Mouse (Mus musculus): Measurements from ENCODE around the gene Fcnb. TPM values are rescaled to one million over a fixed set of nuclear protein-coding genes. Genes with fewer than 3 reads are reported as not detected.

Fcnb gene
- polyA plus RNA-seq, 1 experiment from 2014 or later: not detected

DNA sequence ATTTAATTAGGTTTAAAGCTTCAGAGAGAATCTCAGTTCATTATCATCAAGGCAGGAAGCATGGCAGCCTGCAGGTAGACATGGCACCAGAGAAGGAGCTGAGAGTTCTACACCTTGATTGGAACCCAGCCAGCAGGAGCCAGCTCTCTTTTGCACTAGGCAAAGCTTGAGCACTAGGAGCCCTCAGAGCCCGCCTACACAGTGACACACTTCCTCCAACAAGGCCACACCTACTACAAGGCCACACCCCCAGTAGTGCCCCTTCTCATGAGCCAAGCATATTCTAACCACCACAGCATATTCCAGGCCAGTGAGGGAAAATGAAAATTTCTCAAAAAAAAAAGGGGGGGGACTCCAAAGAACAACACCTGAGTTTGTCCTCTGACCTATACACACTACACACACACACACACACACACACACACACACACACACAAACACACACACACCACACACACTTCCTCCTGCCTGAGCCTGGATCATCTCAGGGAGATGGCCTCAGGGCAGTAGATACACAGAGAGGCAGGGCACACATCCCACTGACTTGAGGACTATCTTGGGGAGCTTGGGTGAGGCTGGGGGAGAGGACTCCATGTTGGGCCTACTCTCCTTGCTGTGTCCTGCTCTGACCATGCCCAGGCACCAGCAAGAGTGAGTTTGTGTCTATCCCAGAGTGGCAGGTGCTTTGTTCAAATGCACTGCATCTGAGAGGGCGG lies 16.7 kb downstream of the Fcnb start:
- Histone ChIP-seq H3K36me3 (no peaks in the 10 kb centered on the region), H3K4me2 (no peak overlapping the region), H3K27me3 (no peaks in the 10 kb centered on the region), H3K4me3 (no peak overlapping the region), H3K9ac (no peak overlapping the region), H3K27ac (replicated peaks) (peak overlapping the region; percentile 53; the same call in 1 of the 2 replicates), H3K9me3 (no peaks in the 10 kb centered on the region), H3K4me1 (replicated peaks) (peaks cover 14% of the 10 kb centered on the region)
- ATAC-seq (ENCODE audit: low FRiP score, low read depth): no peak
- 59% methylated on average over 2 of the region's 2 CpGs for WGBS

DNA sequence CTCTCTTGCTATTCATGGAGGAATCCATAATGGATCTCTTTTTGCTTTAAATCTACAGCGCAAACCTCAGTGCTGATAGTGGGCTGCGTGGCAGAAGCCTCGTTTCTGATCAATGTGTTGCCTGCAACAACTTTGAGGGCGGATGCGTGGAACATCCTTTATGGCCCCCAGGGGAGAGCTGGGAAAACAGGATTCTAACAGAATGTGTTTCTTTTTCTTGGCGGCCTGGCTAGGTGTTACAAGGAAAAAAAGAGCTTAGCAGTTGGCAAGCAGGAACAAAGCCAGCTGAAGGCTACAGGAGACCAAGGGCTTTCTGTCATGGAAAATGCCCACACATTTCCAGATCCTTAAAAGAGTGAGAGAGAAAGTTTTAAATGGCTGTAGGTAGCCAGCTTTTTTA lies 17.5 kb downstream of the Fcnb start:
- H3K27me3 ChIP-seq: no peaks in the 10 kb centered on the region
- H3K4me2 ChIP-seq: no peak overlapping the region
- H3K4me3 ChIP-seq: no peak overlapping the region
- H3K4me1 ChIP-seq (replicated peaks): peaks cover 14% of the 10 kb centered on the region
- WGBS: 44% methylated on average over 6 of the region's 6 CpGs
- peak overlapping the region; percentile 53 for H3K27ac ChIP-seq (replicated peaks)
- H3K9me3 ChIP-seq: no peaks in the 10 kb centered on the region
- no peaks in the 10 kb centered on the region for H3K36me3 ChIP-seq
- H3K9ac ChIP-seq: no peak overlapping the region
- no peak for ATAC-seq (ENCODE audit: low FRiP score, low read depth)

DNA sequence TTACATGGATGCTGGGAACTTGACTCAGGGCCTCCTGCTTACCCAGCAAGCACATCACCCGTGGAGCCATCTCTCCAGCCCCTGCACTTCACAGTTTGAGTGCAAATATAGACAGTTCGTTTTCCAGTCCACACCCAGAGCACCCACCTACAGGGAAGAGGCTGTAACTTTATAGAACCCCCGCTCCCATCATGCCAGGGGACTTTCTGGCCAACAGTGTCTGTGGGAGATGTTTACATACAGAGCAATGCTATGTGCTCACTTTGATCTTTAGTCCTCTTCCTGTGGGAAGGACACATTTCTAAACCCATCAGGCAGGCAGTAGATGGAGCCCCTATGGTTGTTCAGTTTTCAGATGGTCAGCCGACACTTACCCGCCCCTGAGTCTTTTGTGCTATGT lies 18.0 kb downstream of the Fcnb start:
- H3K27ac ChIP-seq (replicated peaks): no peak overlapping the region
- peaks cover 14% of the 10 kb centered on the region for H3K4me1 ChIP-seq (replicated peaks)
- no peaks in the 10 kb centered on the region for H3K9me3 ChIP-seq
- no peak overlapping the region for H3K4me3 ChIP-seq
- H3K9ac ChIP-seq: no peak overlapping the region
- H3K27me3 ChIP-seq: no peaks in the 10 kb centered on the region
- no peak overlapping the region for H3K4me2 ChIP-seq
- no peak for ATAC-seq (ENCODE audit: low FRiP score, low read depth)
- 82% methylated on average over 5 of the region's 5 CpGs for WGBS
- no peaks in the 10 kb centered on the region for H3K36me3 ChIP-seq

DNA sequence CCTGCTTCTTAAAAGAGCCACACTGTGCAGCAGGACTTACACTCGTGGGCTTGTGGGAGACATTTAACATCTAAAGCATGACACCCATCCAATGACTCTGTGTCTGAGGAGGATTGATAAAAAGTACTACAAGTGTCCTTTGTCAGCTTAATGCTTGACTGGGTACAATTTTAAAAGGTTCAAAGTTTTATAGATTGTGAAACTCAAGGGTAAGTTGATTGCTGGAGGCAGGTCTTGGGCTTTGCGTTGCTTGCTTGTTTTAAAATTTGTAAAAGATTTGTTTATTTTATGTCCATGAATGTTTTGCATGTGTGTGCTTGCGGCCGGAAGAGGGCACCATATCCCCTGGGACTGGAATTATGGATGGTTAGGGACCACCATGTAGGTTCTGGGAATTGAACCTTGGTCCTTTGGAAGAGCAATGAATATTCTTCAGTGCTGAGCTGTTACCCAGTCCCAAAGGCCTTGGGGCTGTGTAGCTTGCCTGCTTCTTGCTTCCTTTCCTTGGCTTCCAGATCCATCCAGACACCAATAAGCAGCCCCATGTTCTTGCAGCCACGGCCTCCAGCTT lies 19.5 kb downstream of the Fcnb start:
- ATAC-seq (ENCODE audit: low FRiP score, low read depth): no peak
- H3K9ac ChIP-seq: no peak overlapping the region
- H3K4me1 ChIP-seq (replicated peaks): peaks cover 14% of the 10 kb centered on the region
- H3K9me3 ChIP-seq: no peaks in the 10 kb centered on the region
- no peaks in the 10 kb centered on the region for H3K36me3 ChIP-seq
- H3K4me2 ChIP-seq: no peak overlapping the region
- no peaks in the 10 kb centered on the region for H3K27me3 ChIP-seq
- 91% methylated on average over 5 of the region's 5 CpGs for WGBS
- H3K27ac ChIP-seq (replicated peaks): no peak overlapping the region
- no peak overlapping the region for H3K4me3 ChIP-seq

DNA sequence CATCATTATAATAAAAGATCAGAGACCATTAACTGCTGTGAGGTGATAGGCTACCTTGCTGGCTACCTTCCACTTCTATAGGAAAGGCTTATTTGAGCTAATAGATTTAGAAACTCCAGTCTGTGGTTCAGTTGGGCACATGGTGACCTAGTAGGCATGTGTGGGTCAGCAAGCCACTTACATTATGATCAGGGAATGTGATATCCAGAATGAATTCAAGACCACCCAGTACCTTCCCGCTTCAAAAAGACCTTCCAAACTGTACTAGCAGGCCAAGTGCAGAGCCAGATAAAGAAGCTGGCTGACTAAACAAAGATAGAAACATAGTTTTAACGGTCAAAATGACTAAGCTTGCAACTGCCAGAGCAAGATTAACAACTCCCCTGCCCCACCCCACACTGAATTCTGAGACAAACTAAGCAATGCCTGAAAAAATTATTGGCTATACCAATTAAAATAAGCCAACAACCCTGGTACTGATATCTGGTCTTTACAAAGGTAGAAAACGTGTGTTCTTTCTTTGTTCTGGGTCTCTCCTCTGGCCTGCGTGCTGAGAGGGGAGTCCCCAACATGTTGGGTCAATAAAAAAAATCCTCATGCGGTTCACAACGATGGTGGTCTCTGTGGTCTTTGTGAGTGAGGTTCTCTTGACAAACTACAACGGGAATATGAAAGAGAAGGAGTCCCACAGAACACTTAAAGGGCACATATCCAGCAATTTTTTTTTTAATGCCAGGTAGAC lies 20.2 kb downstream of the Fcnb start:
- no peaks in the 10 kb centered on the region for H3K27me3 ChIP-seq
- H3K4me2 ChIP-seq: no peak overlapping the region
- H3K9me3 ChIP-seq: no peaks in the 10 kb centered on the region
- no peak overlapping the region for H3K9ac ChIP-seq
- WGBS: 87% methylated on average over 7 of the region's 7 CpGs
- H3K4me1 ChIP-seq (replicated peaks): peaks cover 14% of the 10 kb centered on the region
- no peak overlapping the region for H3K27ac ChIP-seq (replicated peaks)
- no peak overlapping the region for H3K4me3 ChIP-seq
- no peaks in the 10 kb centered on the region for H3K36me3 ChIP-seq
- ATAC-seq (ENCODE audit: low FRiP score, low read depth): no peak

DNA sequence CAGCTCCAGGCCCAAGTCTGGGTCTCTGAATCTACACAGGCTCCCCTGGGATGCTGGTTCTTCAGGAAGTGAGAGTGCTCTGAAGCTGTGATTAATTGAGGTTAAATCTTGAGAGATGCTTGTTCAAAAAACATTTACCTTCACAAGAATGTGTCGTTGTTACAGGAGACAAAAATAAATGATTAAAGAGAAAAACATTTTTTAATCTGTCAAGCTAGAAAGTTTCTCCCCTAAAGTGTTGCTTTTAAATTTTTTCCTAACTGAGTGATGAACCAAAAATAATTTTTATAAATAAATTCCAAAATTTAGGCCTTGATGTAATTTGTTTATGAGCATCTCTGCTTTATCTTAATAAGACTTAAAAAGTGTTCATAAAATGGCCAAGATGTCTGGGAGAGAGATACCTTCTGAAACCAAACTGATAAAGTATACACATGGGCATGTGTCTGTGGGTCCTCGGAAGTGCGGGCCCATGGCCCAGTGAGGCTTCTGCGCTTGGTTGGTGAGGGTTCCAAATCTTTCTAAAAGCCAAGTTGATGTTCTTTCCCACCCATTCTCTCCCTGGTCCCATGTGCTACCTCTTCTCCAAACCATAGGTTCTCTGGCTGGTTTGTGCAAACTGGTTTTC lies 20.9 kb downstream of the Fcnb start:
- no peak for ATAC-seq (ENCODE audit: low FRiP score, low read depth)
- H3K9ac ChIP-seq: no peak overlapping the region
- no peaks in the 10 kb centered on the region for H3K9me3 ChIP-seq
- peaks cover 11% of the 10 kb centered on the region for H3K4me1 ChIP-seq (replicated peaks)
- 88% methylated on average over 4 of the region's 4 CpGs for WGBS
- H3K27ac ChIP-seq (replicated peaks): no peak overlapping the region
- H3K27me3 ChIP-seq: no peaks in the 10 kb centered on the region
- no peak overlapping the region for H3K4me2 ChIP-seq
- H3K4me3 ChIP-seq: no peak overlapping the region
- no peaks in the 10 kb centered on the region for H3K36me3 ChIP-seq

DNA sequence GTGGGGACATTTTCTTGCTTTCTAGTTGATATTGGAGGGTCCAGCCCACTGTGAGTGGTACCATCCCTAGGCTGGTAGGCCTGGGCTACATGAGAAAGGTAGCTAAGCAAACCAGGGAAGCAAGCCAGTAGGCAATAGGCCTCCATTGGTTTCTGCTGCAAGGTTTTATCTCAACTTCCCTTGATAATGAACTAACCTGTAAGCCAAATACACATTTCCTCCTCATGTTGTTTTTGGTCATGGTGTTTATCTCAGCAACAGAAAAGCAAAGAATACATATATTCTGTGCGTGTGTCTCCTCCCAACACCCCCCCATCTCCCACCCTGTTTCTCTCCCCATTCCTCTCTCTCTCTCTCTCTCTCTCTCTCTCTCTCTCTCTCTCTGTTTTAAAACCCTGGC lies 24.8 kb downstream of the Fcnb start:
- no peak overlapping the region for H3K27ac ChIP-seq (replicated peaks)
- no peaks in the 10 kb centered on the region for H3K27me3 ChIP-seq
- H3K4me3 ChIP-seq: no peak overlapping the region
- WGBS: 64% methylated on average over 1 of the region's 1 CpGs
- H3K4me1 ChIP-seq (replicated peaks): no peaks in the 10 kb centered on the region
- H3K9ac ChIP-seq: no peak overlapping the region
- H3K9me3 ChIP-seq: no peaks in the 10 kb centered on the region
- ATAC-seq (ENCODE audit: low FRiP score, low read depth): no peak
- H3K36me3 ChIP-seq: no peaks in the 10 kb centered on the region
- H3K4me2 ChIP-seq: no peak overlapping the region

DNA sequence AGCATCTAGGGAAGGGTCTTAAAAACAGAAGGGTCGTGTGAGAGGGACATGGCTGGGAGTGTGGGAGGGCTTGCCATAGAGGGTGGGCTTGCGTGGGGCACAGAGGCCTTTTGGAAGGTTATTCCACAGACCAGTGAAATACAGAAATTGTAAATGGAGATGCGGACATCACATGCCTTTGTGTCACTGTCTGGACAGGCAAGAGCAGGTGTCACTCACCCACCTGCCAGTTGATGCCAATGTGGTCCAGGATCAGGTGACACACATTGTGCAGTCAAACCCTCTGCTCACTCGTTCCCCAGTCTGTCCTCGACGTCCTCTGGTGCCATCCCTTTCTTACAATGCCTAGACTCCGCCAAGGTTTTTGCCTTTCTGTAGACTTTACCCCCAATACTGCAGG lies 37.6 kb downstream of the Fcnb start:
- 78% methylated on average over 7 of the region's 7 CpGs for WGBS
- Histone ChIP-seq H3K27ac (replicated peaks) (no peak overlapping the region), H3K9ac (no peak overlapping the region), H3K36me3 (no peaks in the 10 kb centered on the region), H3K27me3 (no peaks in the 10 kb centered on the region), H3K4me3 (no peak overlapping the region), H3K4me1 (replicated peaks) (no peaks in the 10 kb centered on the region), H3K9me3 (no peaks in the 10 kb centered on the region), H3K4me2 (no peak overlapping the region)
- no peak for ATAC-seq (ENCODE audit: low FRiP score, low read depth)

DNA sequence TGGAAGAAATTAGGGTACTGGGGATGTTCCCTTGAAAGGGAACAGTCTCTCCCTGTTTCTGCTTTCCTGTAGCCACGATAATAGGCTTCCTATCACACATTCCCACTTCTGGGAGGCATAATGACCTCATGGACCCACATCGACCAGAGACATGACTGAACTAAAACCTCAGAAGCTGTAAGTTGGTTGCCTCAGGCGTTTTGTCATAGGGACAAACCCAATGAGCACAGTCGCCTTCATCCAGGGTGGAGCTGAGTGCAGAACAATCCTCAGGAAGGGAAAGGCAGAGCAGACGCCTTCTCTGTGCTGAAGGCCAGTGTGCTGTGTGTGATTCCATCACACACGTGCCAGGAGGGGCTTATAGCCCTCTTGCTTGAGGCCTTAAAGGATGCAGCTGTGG lies 38.4 kb downstream of the Fcnb start:
- ATAC-seq (ENCODE audit: low FRiP score, low read depth): no peak
- Histone ChIP-seq H3K36me3 (no peaks in the 10 kb centered on the region), H3K9ac (no peak overlapping the region), H3K27ac (replicated peaks) (no peak overlapping the region), H3K4me2 (no peak overlapping the region), H3K4me1 (replicated peaks) (no peaks in the 10 kb centered on the region), H3K9me3 (no peaks in the 10 kb centered on the region), H3K27me3 (no peaks in the 10 kb centered on the region), H3K4me3 (no peak overlapping the region)
- 82% methylated on average over 6 of the region's 6 CpGs for WGBS

DNA sequence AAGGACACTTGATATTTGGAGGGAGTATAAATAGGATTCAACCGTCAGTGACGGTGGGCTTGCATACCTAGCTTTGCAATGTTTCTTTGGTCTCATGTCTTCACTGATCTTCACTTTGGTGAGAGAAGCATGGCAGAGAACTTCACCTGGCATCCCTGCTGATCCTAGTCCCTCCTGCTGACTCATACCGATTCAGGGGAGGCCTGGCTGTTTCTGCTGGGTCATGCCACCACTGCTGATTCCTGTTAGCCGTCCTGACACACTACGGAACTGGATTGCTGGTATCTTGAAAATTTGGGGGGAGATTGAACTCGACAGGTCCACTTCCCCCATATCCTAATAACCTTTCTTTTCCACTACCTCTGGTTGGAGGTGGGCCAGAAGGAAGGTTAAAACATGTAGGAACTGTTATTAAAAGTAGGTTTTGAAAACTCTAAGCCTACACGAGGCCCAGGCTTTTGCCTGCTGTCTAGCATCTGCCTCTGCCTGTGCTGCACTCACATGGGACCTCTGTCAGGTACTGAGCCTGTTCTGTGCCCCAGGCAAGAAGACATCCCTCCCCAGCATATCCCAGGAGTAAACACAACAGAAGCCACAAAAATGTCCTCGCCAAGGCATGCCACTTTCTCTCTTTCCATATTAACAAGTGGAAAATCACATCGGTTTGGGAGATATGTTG lies 39.6 kb downstream of the Fcnb start:
- H3K9me3 ChIP-seq: no peaks in the 10 kb centered on the region
- no peak overlapping the region for H3K4me2 ChIP-seq
- H3K4me3 ChIP-seq: no peak overlapping the region
- no peak overlapping the region for H3K9ac ChIP-seq
- no peak for ATAC-seq (ENCODE audit: low FRiP score, low read depth)
- 84% methylated on average over 9 of the region's 9 CpGs for WGBS
- no peaks in the 10 kb centered on the region for H3K27me3 ChIP-seq
- no peaks in the 10 kb centered on the region for H3K4me1 ChIP-seq (replicated peaks)
- no peaks in the 10 kb centered on the region for H3K36me3 ChIP-seq
- H3K27ac ChIP-seq (replicated peaks): no peak overlapping the region

DNA sequence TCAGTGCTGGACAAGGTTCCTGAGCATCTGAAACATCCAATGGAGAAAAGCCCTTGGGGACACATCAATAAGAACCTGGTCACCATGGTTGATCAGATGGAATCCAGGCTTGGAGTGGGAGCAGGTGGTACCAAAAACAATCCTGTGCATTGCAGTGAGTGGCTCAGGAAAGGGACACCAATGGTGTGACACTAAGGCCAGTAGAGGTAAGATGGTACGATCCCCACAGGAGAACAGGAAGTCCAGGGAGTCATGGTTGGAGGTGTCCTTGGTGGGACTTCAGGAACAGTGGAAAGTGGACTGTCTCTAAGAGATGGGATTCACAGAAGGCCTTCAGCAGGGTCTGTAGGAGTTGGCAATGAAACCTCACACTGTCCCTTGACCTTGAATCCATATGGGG lies 44.2 kb downstream of the Fcnb start:
- Histone ChIP-seq H3K27ac (replicated peaks) (no peak overlapping the region), H3K4me2 (no peak overlapping the region), H3K4me3 (no peak overlapping the region), H3K36me3 (no peaks in the 10 kb centered on the region), H3K27me3 (no peaks in the 10 kb centered on the region), H3K4me1 (replicated peaks) (peaks cover 21% of the 10 kb centered on the region), H3K9me3 (no peaks in the 10 kb centered on the region), H3K9ac (no peak overlapping the region)
- no peak for ATAC-seq (ENCODE audit: low FRiP score, low read depth)
- 97% methylated on average over 1 of the region's 1 CpGs for WGBS

Measured in hindbrain, embryonic 15.5 days (tissue).